Mouse (Mus musculus) heart, embryonic 16.5 days (tissue): Measurements from ENCODE around the gene Gm3893. TPM values are rescaled to one million over a fixed set of nuclear protein-coding genes. Genes with fewer than 3 reads are reported as not detected.
"Not testable (repeated sequence)": the region's sequence is repeated elsewhere in the genome, so short reads cannot be mapped to it uniquely, and the experiment has no call there.

Source experiments
- ATAC-seq: fragments of 200-750 bp; cut with Nextera tagmentation; replicated peaks from 2 replicates; pipeline ENCODE4 v1.8.0; 2017; ENCODE audit warnings: moderate number of reproducible peaks; ENCODE audit not compliant: insufficient read depth, low FRiP score; ENCODE audit errors: extremely low read depth
- H3K27ac ChIP-seq: fragments of 300-500 bp; sonication (generic); 2 replicates; pipeline ENCODE4 v1.5.1; 2014; ENCODE audit warnings: mild to moderate bottlenecking, low read length, control low read depth, moderate library complexity
- H3K27me3 ChIP-seq: fragments of 300-500 bp; sonication (generic); 2 replicates; pipeline ENCODE4 v1.6.1; 2014; ENCODE audit warnings: low read length, mixed read lengths; ENCODE audit not compliant: control insufficient read depth, insufficient read depth
- H3K36me3 ChIP-seq: fragments of 300-500 bp; sonication (generic); 2 replicates; pipeline ENCODE4 v1.6.1; 2014; ENCODE audit not compliant: control insufficient read depth, insufficient read depth
- H3K4me1 ChIP-seq: fragments of 300-500 bp; sonication (generic); 2 replicates; pipeline ENCODE4 v1.6.1; 2014; ENCODE audit warnings: low read length, mixed read lengths; ENCODE audit not compliant: control insufficient read depth, insufficient read depth
- H3K4me2 ChIP-seq: fragments of 300-500 bp; sonication (generic); 2 replicates; pipeline ENCODE4 v1.6.1; 2014; ENCODE audit warnings: low read depth, mild to moderate bottlenecking, control low read depth, low read length
- H3K4me3 ChIP-seq: fragments of 300-500 bp; sonication (generic); 2 replicates; pipeline ENCODE4 v1.5.1; 2014; ENCODE audit warnings: mild to moderate bottlenecking, control low read depth, low read length
- H3K9ac ChIP-seq: fragments of 300-500 bp; sonication (generic); 2 replicates; pipeline ENCODE4 v1.6.1; 2014; ENCODE audit warnings: low read length, control low read depth
- H3K9me3 ChIP-seq: fragments of 300-500 bp; sonication (generic); replicated peaks from 2 replicates; pipeline ENCODE4 v1.6.1; 2016; ENCODE audit warnings: low read length; ENCODE audit not compliant: control insufficient read depth
- WGBS: fragments of 180-500 bp; shearing (Covaris S2); extraction: QIAGEN DNeasy Blood & Tissue Kit; methylation state at CpG from one replicate; pipeline ENCODE4 v1.1.7; 2014; 5-methylcytosine and 5-hydroxymethylcytosine counted together
- polyA plus RNA-seq: library from polyadenylated mRNA; unstranded; fragments of >200 nt; fragmentation: Nextera tagmentation; extraction: Ambion mirVana; gene quantifications from 2 replicates; pipeline ENCODE4 v1.2.1, GENCODE M21; 2015

The Gm3893 gene
- polyA plus RNA-seq = not detected in 2 replicates

- not testable (repeated sequence) for H3K36me3 ChIP-seq, H3K9ac ChIP-seq, ATAC-seq, H3K27me3 ChIP-seq, H3K27ac ChIP-seq, H3K4me3 ChIP-seq, H3K4me1 ChIP-seq, H3K9me3 ChIP-seq, H3K4me2 ChIP-seq
- no CpG with 5 or more reads among the region's 2 CpGs for WGBS
Measured at GRCm38 (mm10) chr4:42090907-42091306, at the start of gene Gm3893. Gene Gm3893 (plus strand): TSS chr4:42091207.

GRCm38 (mm10) chr4:42114517-42114916 lies 23.5 kb downstream of the Gm3893 start, which contains the start of gene Gm13304:
Gene Gm13304 (plus strand): TSS chr4:42114817.
- no CpG with 5 or more reads among the region's 5 CpGs for WGBS
- not testable (repeated sequence) for H3K36me3 ChIP-seq, H3K9me3 ChIP-seq

More at GRCm38 (mm10) chr4:42114517-42114916, 23.5 kb downstream of the Gm3893 start, which contains the start of gene Gm13304:
- not testable (repeated sequence) for H3K27me3 ChIP-seq, H3K9ac ChIP-seq, H3K4me2 ChIP-seq, H3K27ac ChIP-seq, ATAC-seq, H3K4me1 ChIP-seq, H3K4me3 ChIP-seq

Other genes with a start within 250 kb of the Gm3893 start
- gene Gm21541, start 187.6 kb upstream of the Gm3893 start, polyA plus RNA-seq = 11.2 and 17.1 TPM in 2 replicates
- 1.9 and 2.4 TPM in 2 replicates for gene Gm20878, start 149.6 kb upstream of the Gm3893 start, polyA plus RNA-seq
- gene Fam205a4, start 125.1 kb upstream of the Gm3893 start, polyA plus RNA-seq = 0.07 and 0.10 TPM in 2 replicates
- 0.15 TPM in 1 of 2 replicates, not detected in the other for gene Gm21093, start 56.5 kb upstream of the Gm3893 start, polyA plus RNA-seq
- 5.6 and 8.8 TPM in 2 replicates for gene Gm13304, start 23.6 kb downstream of the Gm3893 start, polyA plus RNA-seq
- not detected in 2 replicates for gene Gm13306, start 62.2 kb downstream of the Gm3893 start, polyA plus RNA-seq
- 0.70 and 1.5 TPM in 2 replicates for gene Gm13305, start 77.4 kb downstream of the Gm3893 start, polyA plus RNA-seq
- not detected in 2 replicates for gene Gm10600, start 149.4 kb downstream of the Gm3893 start, polyA plus RNA-seq
- gene Ccl21b, start 164.6 kb downstream of the Gm3893 start, polyA plus RNA-seq = not detected in 2 replicates
- gene Gm21953, start 203.1 kb downstream of the Gm3893 start, polyA plus RNA-seq = not detected in 2 replicates
- gene Fam205a3, start 227.1 kb downstream of the Gm3893 start, polyA plus RNA-seq = not detected in 2 replicates